ENCODE assay signal across 11 mouse cellular contexts in genomic region chr2:165211426-165212079, GRCm38 (mm10). TPM values are rescaled to one million over a fixed set of nuclear protein-coding genes. Genes with fewer than 3 reads are reported as not detected.
DNase-seq lines count a peak whose midpoint lies in the region; ATAC-seq and TF ChIP-seq lines count a peak whose summit lies in the region.
"Had no signal": no experiment of that assay in that cellular context is flagged by ENCODE, and none has a peak within 500 bp of the region (broad histone marks: within the 10 kb centered on the region; RNA-seq: fewer than 3 reads in every experiment).

No protein-coding gene starts in this region.

- H3K9me3 ChIP-seq in stomach, embryonic 14.5 days (ENCODE audit: control insufficient read depth, low read depth, low read length), result no peaks in the 10 kb centered on the region
- H3K9me3 ChIP-seq in stomach, postnatal 0 days (ENCODE audit: control insufficient read depth, low read length), result no peaks in the 10 kb centered on the region
- no peaks in the 10 kb centered on the region for H3K9me3 ChIP-seq in forebrain, embryonic 16.5 days (ENCODE audit: control insufficient read depth, low read length)
- no peaks in the 10 kb centered on the region for H3K9me3 ChIP-seq in midbrain, embryonic 12.5 days

- H3K4me2 ChIP-seq in stomach, embryonic 14.5 days (replicated peaks; ENCODE audit: low read depth, low read length), result peak overlapping the region; percentile 14; the same call in 1 of the 2 replicates
- no peak overlapping the region for H3K4me2 ChIP-seq in stomach, postnatal 0 days (replicated peaks; ENCODE audit: low read depth)
- H3K4me2 ChIP-seq in forebrain, embryonic 16.5 days (ENCODE audit: low read length), result 0 out of 2 replicates have a peak overlapping the region, but pooled peaks have one; percentile 3
- H3K4me2 ChIP-seq in midbrain, embryonic 12.5 days (replicated peaks), result peak overlapping the region; percentile 46

- TF ChIP-seq POLR2A in thymus, adult 2 months (IDR thresholded peaks at IDR 0.05; ENCODE audit: control insufficient read depth, extremely low read depth, insufficient read depth, low read length, poor library complexity), result no peak

- DNase-seq in stomach, postnatal 0 days (ENCODE audit: low spot score), result no peak
- DNase-seq in spleen, postnatal 36 days (ENCODE audit: low spot score in 2 of 2), result no peak
- DNase-seq in thymus, adult 2 months, result no peak
- DNase-seq: cerebellum, adult 2 months; layer of hippocampus, postnatal 36 days; right cerebral cortex, postnatal 14 days had no signal

- no peak for TF ChIP-seq CTCF in stomach, postnatal 0 days (IDR thresholded peaks at IDR 0.05; ENCODE audit: low read depth)
- no peak for TF ChIP-seq CTCF in thymus, adult 2 months (IDR thresholded peaks at IDR 0.05; ENCODE audit: borderline replicate concordance, control insufficient read depth, extremely low read depth, insufficient read depth, low read length, poor library complexity)

- peaks cover 35% of the 10 kb centered on the region for H3K27me3 ChIP-seq in stomach, embryonic 14.5 days (ENCODE audit: control insufficient read depth, insufficient read depth, low read length)
- peaks cover 16% of the 10 kb centered on the region; the same call in 1 of the 2 replicates for H3K27me3 ChIP-seq in stomach, postnatal 0 days (ENCODE audit: control insufficient read depth, insufficient read depth, low read length)
- H3K27me3 ChIP-seq in forebrain, embryonic 16.5 days (replicated peaks; ENCODE audit: control insufficient read depth, insufficient read depth, low read length), result peaks cover 8% of the 10 kb centered on the region; the same call in 1 of the 2 replicates
- peaks cover 52% of the 10 kb centered on the region for H3K27me3 ChIP-seq in midbrain, embryonic 12.5 days
- peaks cover 19% of the 10 kb centered on the region for H3K27me3 ChIP-seq in thymus, adult 2 months (ENCODE audit: control insufficient read depth, insufficient read depth, low read length)

- H3K4me3 ChIP-seq in stomach, embryonic 14.5 days (ENCODE audit: low read depth, low read length), result no peak overlapping the region
- no peak overlapping the region for H3K4me3 ChIP-seq in stomach, postnatal 0 days (ENCODE audit: low read depth, low read length)
- H3K4me3 ChIP-seq in forebrain, embryonic 16.5 days (replicated peaks; ENCODE audit: low read length), result no peak overlapping the region
- H3K4me3 ChIP-seq in midbrain, embryonic 12.5 days, result no peak overlapping the region
- H3K4me3 ChIP-seq in thymus, adult 2 months (ENCODE audit: control insufficient read depth, insufficient read depth, low read length), result no peak overlapping the region

- TF ChIP-seq EP300 in stomach, postnatal 0 days (optimal IDR thresholded peaks at IDR 0.05), result no peak

- no peak overlapping the region for H3K27ac ChIP-seq in stomach, embryonic 14.5 days (ENCODE audit: low read length)
- no peak overlapping the region for H3K27ac ChIP-seq in stomach, postnatal 0 days (replicated peaks)
- H3K27ac ChIP-seq in forebrain, embryonic 16.5 days (ENCODE audit: low read length), result no peak overlapping the region
- H3K27ac ChIP-seq in midbrain, embryonic 12.5 days (replicated peaks), result peak overlapping the region; percentile 75
- no peak overlapping the region for H3K27ac ChIP-seq in thymus, adult 2 months (ENCODE audit: control insufficient read depth, insufficient read depth, low read length)

- H3K36me3 ChIP-seq in stomach, embryonic 14.5 days (ENCODE audit: control insufficient read depth, insufficient read depth, low read length), result no peaks in the 10 kb centered on the region
- no peaks in the 10 kb centered on the region for H3K36me3 ChIP-seq in stomach, postnatal 0 days (ENCODE audit: control insufficient read depth, insufficient read depth, low read length)
- no peaks in the 10 kb centered on the region for H3K36me3 ChIP-seq in forebrain, embryonic 16.5 days (ENCODE audit: control insufficient read depth, insufficient read depth)
- H3K36me3 ChIP-seq in midbrain, embryonic 12.5 days, result no peaks in the 10 kb centered on the region
- H3K36me3 ChIP-seq in thymus, adult 2 months (ENCODE audit: control insufficient read depth, insufficient read depth, low read length), result no peaks in the 10 kb centered on the region

- no peak for ATAC-seq in stomach, embryonic 14.5 days (ENCODE audit: insufficient number of reproducible peaks, insufficient read depth, low FRiP score, low read depth)
- no peak for ATAC-seq in stomach, postnatal 0 days (ENCODE audit: low FRiP score, low TSS enrichment)
- no peak for ATAC-seq in forebrain, embryonic 16.5 days
- peak; percentile 38; the same call in 1 of the 2 replicates for ATAC-seq in midbrain, embryonic 12.5 days (ENCODE audit: low FRiP score, low read depth)
- ATAC-seq in megakaryocyte-erythroid progenitor cell, adult 5-6 weeks (replicated peaks; ENCODE audit: low FRiP score, low TSS enrichment, poor library complexity, severe bottlenecking), result no peak

- WGBS in stomach, embryonic 14.5 days, result 2% methylated on average over 20 of the region's 20 CpGs
- WGBS in stomach, postnatal 0 days, result under 1% methylated on average over 20 of the region's 20 CpGs
- 2% methylated on average over 18 of the region's 20 CpGs for WGBS in forebrain, embryonic 16.5 days
- 0% methylated on average over 19 of the region's 20 CpGs for WGBS in midbrain, embryonic 12.5 days
- WGBS in thymus, adult 2 months, result 8% methylated on average over 20 of the region's 20 CpGs

- H3K9ac ChIP-seq in stomach, embryonic 14.5 days (replicated peaks; ENCODE audit: low read depth, low read length), result no peak overlapping the region
- H3K9ac ChIP-seq in stomach, postnatal 0 days (ENCODE audit: low read length), result no peak overlapping the region
- H3K9ac ChIP-seq in forebrain, embryonic 16.5 days (replicated peaks; ENCODE audit: low read depth, low read length), result no peak overlapping the region
- H3K9ac ChIP-seq in midbrain, embryonic 12.5 days (replicated peaks), result peak overlapping the region; percentile 34; the same call in 1 of the 2 replicates

- H3K4me1 ChIP-seq in stomach, embryonic 14.5 days (ENCODE audit: control insufficient read depth, insufficient read depth, low read length), result peaks cover 13% of the 10 kb centered on the region
- H3K4me1 ChIP-seq in stomach, postnatal 0 days (replicated peaks; ENCODE audit: control insufficient read depth, insufficient read depth), result no peaks in the 10 kb centered on the region
- H3K4me1 ChIP-seq in forebrain, embryonic 16.5 days (replicated peaks; ENCODE audit: control insufficient read depth, insufficient read depth, low read length), result peaks cover 33% of the 10 kb centered on the region
- H3K4me1 ChIP-seq in midbrain, embryonic 12.5 days, result peaks cover 57% of the 10 kb centered on the region
- no peaks in the 10 kb centered on the region for H3K4me1 ChIP-seq in thymus, adult 2 months (replicated peaks; ENCODE audit: control insufficient read depth, insufficient read depth, low read length)

RNA-seq across cellular contexts. Expression of gene Cdh22, which starts 23.1 kb away (rescaled TPM):
- polyA plus RNA-seq in stomach, embryonic 14.5 days (2014; fragmentation: Nextera tagmentation; extraction: Ambion mirVana), result 0.27 and 0.32 TPM in 2 replicates
- 0.05 and 0.08 TPM in 2 replicates for polyA plus RNA-seq in stomach, postnatal 0 days (2015; fragmentation: Nextera tagmentation; extraction: Ambion mirVana)
- polyA plus RNA-seq in forebrain, embryonic 16.5 days (2015; fragmentation: Nextera tagmentation; extraction: Ambion mirVana), result 3.7 and 5.6 TPM in 2 replicates
- polyA plus RNA-seq in midbrain, embryonic 12.5 days (2016; fragmentation: Nextera tagmentation; extraction: Ambion mirVana), result 14.8 and 18.8 TPM in 2 replicates
- 1.2 and 1.3 TPM in 2 replicates for polyA plus RNA-seq in thymus, adult 2 months (2012; rRNA removed)
- total RNA-seq in megakaryocyte-erythroid progenitor cell, adult 5-6 weeks (2014; fragmentation: Nextera tagmentation), result not detected in 2 replicates
- not detected in 2 replicates for total RNA-seq in megakaryocyte-erythroid progenitor cell, adult 5-6 weeks (2017)
- polyA plus RNA-seq: liver, embryonic 16.5 days had no signal
